Mouse (Mus musculus) liver, embryonic 14.5 days (tissue): ENCODE data around the gene Katnb1. TPM values are rescaled to one million over a fixed set of nuclear protein-coding genes. Genes with fewer than 3 reads are reported as not detected.

Experiments used
- ATAC-seq: fragments of 200-750 bp; cut with Nextera tagmentation; 2 replicates; pipeline ENCODE4 v1.8.0; 2017; ENCODE audit warnings: moderate number of reproducible peaks, mild to moderate bottlenecking, moderate library complexity; ENCODE audit not compliant: insufficient read depth
- DNase-seq, 3 experiments: peaks; one replicate each; pipeline ENCODE4 v3.0.0-alpha.2; 2012 to 2013; ENCODE audit warnings: low read depth in 3 of 3, low spot score in 3 of 3
- H3K27ac ChIP-seq: fragments of 300-500 bp; sonication (generic); 2 replicates; pipeline ENCODE4 v1.5.1; 2014; ENCODE audit warnings: moderate library complexity, mild to moderate bottlenecking, control low read depth, inconsistent platforms
- H3K27me3 ChIP-seq: fragments of 300-500 bp; sonication (generic); 2 replicates; pipeline ENCODE4 v1.6.1; 2014; ENCODE audit warnings: mild to moderate bottlenecking, low read length, moderate library complexity; ENCODE audit not compliant: control insufficient read depth, insufficient read depth
- H3K36me3 ChIP-seq: fragments of 300-500 bp; sonication (generic); replicated peaks from 2 replicates; pipeline ENCODE4 v1.6.1; 2014; ENCODE audit warnings: low read depth; ENCODE audit not compliant: control insufficient read depth, insufficient read depth
- H3K4me1 ChIP-seq, 2 experiments: fragments of 200-500 bp in 1 of 2; fragments of 300-500 bp in 1 of 2; sonication (generic) in 1 of 2; replicated peaks; 2 replicates each; pipeline ENCODE4 v1.6.1; 2012 to 2014; ENCODE audit warnings: antibody characterized with exemption in 1 of 2, inconsistent platforms in 1 of 2, low read length in 1 of 2; ENCODE audit not compliant: control insufficient read depth in 2 of 2, insufficient read depth in 2 of 2
- H3K4me2 ChIP-seq: fragments of 300-500 bp; sonication (generic); 2 replicates; pipeline ENCODE4 v1.6.1; 2014; ENCODE audit warnings: low read depth, mild to moderate bottlenecking, control low read depth, moderate library complexity
- H3K4me3 ChIP-seq, 2 experiments: fragments of 200-500 bp in 1 of 2; fragments of 300-500 bp in 1 of 2; sonication (generic) in 1 of 2; 2 replicates each; pipeline ENCODE4 v1.5.1; 2012 to 2014; ENCODE audit warnings: low read depth in 2 of 2, low read length in 2 of 2, mild to moderate bottlenecking in 2 of 2, control low read depth in 1 of 2, inconsistent platforms in 1 of 2, moderate library complexity in 1 of 2; ENCODE audit not compliant: insufficient read depth in 1 of 2
- H3K9ac ChIP-seq: fragments of 300-500 bp; sonication (generic); replicated peaks from 2 replicates; pipeline ENCODE4 v1.6.1; 2014; ENCODE audit warnings: mild to moderate bottlenecking, control low read depth, moderate library complexity
- H3K9me3 ChIP-seq: fragments of 300-500 bp; sonication (generic); 2 replicates; pipeline ENCODE4 v1.6.1; 2016; ENCODE audit warnings: low read length, mixed read lengths; ENCODE audit not compliant: control insufficient read depth
- CTCF ChIP-seq: IDR thresholded peaks from 2 replicates; pipeline ENCODE4 v1.5.1; 2016; ENCODE audit warnings: antibody characterized with exemption, low read depth, control low read depth
- EP300 ChIP-seq: IDR thresholded peaks from 2 replicates; pipeline ENCODE4 v1.6.1; 2016; ENCODE audit warnings: antibody characterized with exemption, low read depth
- WGBS: fragments of 180-500 bp; shearing (Covaris S2); extraction: QIAGEN DNeasy Blood & Tissue Kit; methylation state at CpG from one replicate; pipeline ENCODE4 v1.1.7; 2014; ENCODE audit not compliant: insufficient replicate concordance; 5-methylcytosine and 5-hydroxymethylcytosine counted together
- polyA plus RNA-seq, 2 experiments: library from polyadenylated mRNA; depleted of rRNA in 1 of 2; stranded (reverse) in 1 of 2; unstranded in 1 of 2; fragments of >200 nt; fragmentation: Nextera tagmentation in 1 of 2; extraction: Ambion mirVana in 1 of 2; gene quantifications; 2 replicates each; pipeline versions ENCODE4 v1.2.1 to v1.2.3; 2012 to 2014

Katnb1 gene
- polyA plus RNA-seq, 2 experiments = 8.0 to 8.4 TPM

DNA sequence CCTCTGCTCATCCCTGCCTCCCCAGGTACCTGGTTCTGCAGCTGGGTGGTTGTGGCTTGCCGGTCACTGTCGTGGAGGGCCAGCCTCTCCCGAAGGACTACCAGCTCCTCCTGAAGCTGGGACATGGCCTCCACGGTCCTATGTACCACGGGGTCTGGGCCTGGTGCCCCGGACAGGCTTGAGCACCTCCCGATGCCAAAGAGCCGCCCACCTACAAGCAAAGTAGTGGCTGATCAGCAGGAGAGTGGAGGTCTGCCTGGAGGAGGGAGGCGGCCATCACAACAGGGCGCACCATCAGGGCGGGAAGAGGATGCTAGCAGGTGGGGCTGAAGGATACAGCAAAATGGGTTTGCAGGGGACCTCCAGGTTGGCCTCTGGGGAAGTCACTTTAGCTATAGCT is 45.5 kb downstream of the Katnb1 start:
- no peak for TF ChIP-seq EP300
- TF ChIP-seq CTCF = no peak
- Histone ChIP-seq H3K4me3 (no peak overlapping the region), H3K4me2 (no peak overlapping the region), H3K27me3 (no peaks in the 10 kb centered on the region), H3K9me3 (no peaks in the 10 kb centered on the region), H3K27ac (no peak overlapping the region), H3K9ac (no peak overlapping the region), H3K36me3 (no peaks in the 10 kb centered on the region), H3K4me1 (peaks cover 0 to 2% of the 10 kb centered on the region in 2 experiments; a peak in 1 of 4 replicates)
- ATAC-seq = no peak
- DNase-seq = no peak
- 77% methylated on average over 11 of the region's 11 CpGs for WGBS

GRCm38 (mm10) chr8:95127658-95128057 is 46.7 kb downstream of the Katnb1 start:
- DNase-seq = no peak
- Histone ChIP-seq H3K9ac (no peak overlapping the region), H3K36me3 (no peaks in the 10 kb centered on the region), H3K4me3 (no peak overlapping the region), H3K27me3 (no peaks in the 10 kb centered on the region), H3K27ac (no peak overlapping the region), H3K9me3 (no peaks in the 10 kb centered on the region), H3K4me2 (no peak overlapping the region), H3K4me1 (peaks cover 0 to 2% of the 10 kb centered on the region in 2 experiments; a peak in 1 of 4 replicates)
- WGBS = 65% methylated on average over 9 of the region's 9 CpGs
- no peak for ATAC-seq
- TF ChIP-seq CTCF = no peak
- TF ChIP-seq EP300 = no peak

GRCm38 (mm10) chr8:95128750-95129260 is 47.8 kb downstream of the Katnb1 start:
- ATAC-seq = no peak
- Histone ChIP-seq H3K9ac (no peak overlapping the region), H3K9me3 (no peaks in the 10 kb centered on the region), H3K4me1 (peaks cover 0 to 2% of the 10 kb centered on the region in 2 experiments; a peak in 1 of 4 replicates), H3K4me2 (no peak overlapping the region), H3K36me3 (no peaks in the 10 kb centered on the region), H3K4me3 (no peak overlapping the region), H3K27ac (no peak overlapping the region), H3K27me3 (no peaks in the 10 kb centered on the region)
- no peak for DNase-seq
- no peak for TF ChIP-seq CTCF
- TF ChIP-seq EP300 = no peak
- 69% methylated on average over 11 of the region's 11 CpGs for WGBS

GRCm38 (mm10) chr8:95130966-95131537 is 50.1 kb downstream of the Katnb1 start:
- DNase-seq (peak in 2 of 3 experiments; percentile 25 to 31), ATAC-seq (peak; percentile 49)
- no peak overlapping the region for H3K4me3 ChIP-seq
- TF ChIP-seq CTCF (no peak), EP300 (no peak)
- no peak overlapping the region for H3K4me2 ChIP-seq
- peaks cover 0 to 2% of the 10 kb centered on the region in 2 experiments; a peak in 1 of 4 replicates for H3K4me1 ChIP-seq
- H3K27me3 ChIP-seq = no peaks in the 10 kb centered on the region
- no peak overlapping the region for H3K27ac ChIP-seq
- H3K9ac ChIP-seq = no peak overlapping the region
- WGBS = 59% methylated on average over 15 of the region's 15 CpGs
- no peaks in the 10 kb centered on the region for H3K9me3 ChIP-seq
- H3K36me3 ChIP-seq = no peaks in the 10 kb centered on the region

DNA sequence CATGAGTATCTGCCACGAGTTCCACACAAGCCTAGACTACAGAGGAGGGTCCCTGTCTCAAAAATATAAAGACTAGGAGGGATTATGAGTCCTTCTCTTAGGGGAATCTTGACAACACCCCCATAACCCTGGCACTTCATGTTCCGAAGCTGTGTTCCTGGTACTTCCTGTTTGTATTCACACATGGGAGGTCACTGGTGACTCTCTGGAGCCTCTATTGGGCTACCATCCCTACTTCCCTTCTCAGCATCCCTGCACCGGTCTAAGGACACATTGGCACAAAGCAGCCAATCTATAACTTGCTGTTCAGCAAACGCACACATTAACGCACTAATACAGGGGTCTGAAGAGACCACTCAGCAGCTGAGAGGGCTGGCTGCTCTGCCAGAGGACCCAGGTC is 51.0 kb downstream of the Katnb1 start:
- Histone ChIP-seq H3K27ac (no peak overlapping the region), H3K9me3 (no peaks in the 10 kb centered on the region), H3K4me2 (no peak overlapping the region), H3K9ac (no peak overlapping the region), H3K36me3 (no peaks in the 10 kb centered on the region), H3K27me3 (no peaks in the 10 kb centered on the region), H3K4me3 (no peak overlapping the region), H3K4me1 (peaks cover 0 to 2% of the 10 kb centered on the region in 2 experiments; a peak in 1 of 4 replicates)
- WGBS = 54% methylated on average over 5 of the region's 5 CpGs
- ATAC-seq (no peak), DNase-seq (no peak)
- TF ChIP-seq CTCF (no peak), EP300 (no peak)
